Mouse (Mus musculus) heart, embryonic 11.5 days (tissue): ENCODE measurements around the gene Gm3233. TPM values are rescaled to one million over a fixed set of nuclear protein-coding genes. Genes with fewer than 3 reads are reported as not detected.
"Not testable (repeated sequence)": the region's sequence is repeated elsewhere in the genome, so short reads cannot be mapped to it uniquely, and the experiment has no call there.

Experiments used
- ATAC-seq: fragments of 200-750 bp; cut with Nextera tagmentation; replicated peaks from 2 replicates; pipeline ENCODE4 v1.8.0; 2017; ENCODE audit warnings: moderate library complexity; ENCODE audit not compliant: insufficient number of reproducible peaks, low FRiP score, low TSS enrichment
- H3K27ac ChIP-seq: fragments of 300-500 bp; sonication (generic); 2 replicates; pipeline ENCODE4 v1.5.1; 2014; ENCODE audit warnings: mild to moderate bottlenecking, low read depth, low read length
- H3K27me3 ChIP-seq: fragments of 300-500 bp; sonication (generic); 2 replicates; pipeline ENCODE4 v1.6.1; 2014; ENCODE audit warnings: mild to moderate bottlenecking, low read length, mixed read lengths; ENCODE audit not compliant: control insufficient read depth, insufficient read depth
- H3K36me3 ChIP-seq: fragments of 300-500 bp; sonication (generic); 2 replicates; pipeline ENCODE4 v1.6.1; 2014; ENCODE audit warnings: mild to moderate bottlenecking, low read length, moderate library complexity, mixed read lengths; ENCODE audit not compliant: control insufficient read depth, insufficient read depth
- H3K4me1 ChIP-seq: fragments of 300-500 bp; sonication (generic); 2 replicates; pipeline ENCODE4 v1.6.1; 2014; ENCODE audit warnings: low read length; ENCODE audit not compliant: control insufficient read depth, insufficient read depth
- H3K4me2 ChIP-seq: fragments of 300-500 bp; sonication (generic); 2 replicates; pipeline ENCODE4 v1.6.1; 2014; ENCODE audit warnings: mild to moderate bottlenecking, moderate library complexity
- H3K4me3 ChIP-seq: fragments of 300-500 bp; sonication (generic); 2 replicates; pipeline ENCODE4 v1.5.1; 2014; ENCODE audit warnings: low read depth, low read length
- H3K9ac ChIP-seq: fragments of 300-500 bp; sonication (generic); 2 replicates; pipeline ENCODE4 v1.6.1; 2014; ENCODE audit warnings: mild to moderate bottlenecking, low read depth, low read length, moderate library complexity
- H3K9me3 ChIP-seq: fragments of 300-500 bp; sonication (generic); replicated peaks from 2 replicates; pipeline ENCODE4 v1.6.1; 2016; ENCODE audit warnings: low read length; ENCODE audit not compliant: control insufficient read depth
- WGBS: fragments of 180-500 bp; shearing (Covaris S2); extraction: QIAGEN DNeasy Blood & Tissue Kit; methylation state at CpG from one replicate; pipeline ENCODE4 v1.1.7; 2014; ENCODE audit not compliant: insufficient replicate concordance; 5-methylcytosine and 5-hydroxymethylcytosine counted together
- polyA plus RNA-seq: library from polyadenylated mRNA; unstranded; fragments of >200 nt; fragmentation: Nextera tagmentation; extraction: Ambion mirVana; gene quantifications from 2 replicates; pipeline ENCODE4 v1.2.1, GENCODE M21; 2014

Gm3233 gene
- polyA plus RNA-seq, 1 experiment from 2014 or later, result not detected

DNA sequence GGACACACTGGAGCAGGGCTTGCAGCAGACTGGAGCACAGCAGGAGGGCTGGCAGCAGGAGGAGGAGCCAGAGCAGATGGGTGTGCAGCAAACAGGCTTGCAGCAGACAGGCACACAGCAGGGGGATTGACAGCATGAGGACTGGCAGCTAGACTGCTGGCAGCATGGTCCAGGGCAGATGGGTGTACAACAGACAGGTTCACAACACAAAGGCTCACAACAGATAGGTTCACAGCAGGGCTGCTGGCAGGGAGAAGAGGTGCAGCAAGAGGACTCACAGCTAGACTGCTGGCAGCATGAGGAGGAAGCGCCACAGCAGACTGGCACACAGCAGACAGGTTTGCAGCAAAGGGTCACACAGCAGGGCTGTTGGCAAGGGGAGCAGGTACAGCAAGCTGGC, 8.8 kb downstream of the Gm3233 start:
- not testable (repeated sequence) for H3K9me3 ChIP-seq, H3K4me2 ChIP-seq, H3K4me1 ChIP-seq, H3K27ac ChIP-seq, H3K4me3 ChIP-seq, H3K9ac ChIP-seq, H3K36me3 ChIP-seq, ATAC-seq, H3K27me3 ChIP-seq
- WGBS, result 65% methylated on average over 1 of the region's 1 CpGs

DNA sequence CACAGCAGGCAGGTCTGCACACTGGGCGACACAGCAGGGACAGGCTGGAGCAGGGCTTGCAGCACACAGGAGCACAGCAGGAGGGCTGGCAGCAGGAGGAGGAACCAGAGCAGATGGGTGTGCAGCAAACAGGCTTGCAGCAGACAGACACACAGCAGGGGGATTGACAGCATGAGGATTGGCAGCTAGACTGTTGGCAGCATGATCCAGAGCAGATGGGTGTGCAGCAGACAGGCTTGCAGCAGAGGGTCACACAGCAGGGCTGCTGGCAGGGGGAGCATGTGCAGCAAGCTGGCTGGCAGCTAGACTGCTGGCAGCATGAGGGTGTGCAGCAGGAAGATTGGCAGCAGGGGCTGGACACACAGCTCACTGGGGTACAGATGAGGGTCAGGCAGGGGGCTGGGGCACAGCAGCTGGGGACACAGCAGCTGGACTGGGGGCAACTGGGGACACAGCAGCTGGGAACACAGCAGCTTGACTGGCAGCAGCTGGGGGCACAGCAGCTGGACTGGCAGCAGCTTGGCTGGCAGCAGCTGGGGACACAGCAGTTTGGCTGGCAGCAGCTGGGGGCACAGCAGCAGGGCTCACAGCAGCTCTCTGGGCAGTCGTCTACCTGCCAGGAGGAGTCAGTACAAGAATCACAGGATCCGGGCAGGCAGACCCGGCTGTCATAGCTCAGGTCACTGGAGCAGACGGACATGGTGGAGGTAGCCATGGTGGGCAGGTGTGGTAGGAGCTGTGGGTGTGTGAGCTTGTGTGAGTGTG, 17.4 kb downstream of the Gm3233 start, which contains the start of gene Gm18596:
Gene Gm18596, minus strand, starts transcription at position 715 of the 765 bp plus-strand sequence.
- H3K4me1 ChIP-seq, H3K36me3 ChIP-seq, H3K9me3 ChIP-seq, H3K4me3 ChIP-seq, ATAC-seq, H3K4me2 ChIP-seq, H3K9ac ChIP-seq, H3K27ac ChIP-seq, H3K27me3 ChIP-seq: not testable (repeated sequence)
- WGBS, result 50% methylated on average over 4 of the region's 5 CpGs

DNA sequence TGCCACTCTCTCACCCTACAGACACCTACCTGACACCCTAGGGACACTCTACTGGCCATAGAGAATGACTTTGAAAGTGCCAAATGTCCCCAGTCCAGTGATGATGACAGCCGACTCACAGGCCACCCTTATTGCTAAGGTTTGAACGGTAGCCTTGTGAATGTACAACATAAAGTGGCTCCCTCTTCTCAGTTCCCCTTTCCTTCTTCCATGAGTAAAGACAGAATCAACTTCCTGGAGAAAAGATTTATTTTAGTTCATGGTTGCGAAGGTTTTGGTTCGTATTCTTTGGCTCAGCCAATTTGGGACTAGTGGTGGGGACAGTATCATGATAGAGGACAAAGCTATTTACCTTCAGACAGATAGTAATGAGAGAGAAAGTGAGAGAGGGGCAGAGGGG, 20.6 kb downstream of the Gm3233 start:
- no peaks in the 10 kb centered on the region for H3K4me1 ChIP-seq
- H3K4me3 ChIP-seq, result no peak overlapping the region
- no peak overlapping the region for H3K4me2 ChIP-seq
- no peak for ATAC-seq
- no peaks in the 10 kb centered on the region for H3K36me3 ChIP-seq
- H3K27me3 ChIP-seq, result no peaks in the 10 kb centered on the region
- WGBS, result 78% methylated on average over 4 of the region's 4 CpGs
- H3K9ac ChIP-seq, result no peak overlapping the region
- peaks cover 3% of the 10 kb centered on the region; the same call in 1 of the 2 replicates for H3K9me3 ChIP-seq
- no peak overlapping the region for H3K27ac ChIP-seq

DNA sequence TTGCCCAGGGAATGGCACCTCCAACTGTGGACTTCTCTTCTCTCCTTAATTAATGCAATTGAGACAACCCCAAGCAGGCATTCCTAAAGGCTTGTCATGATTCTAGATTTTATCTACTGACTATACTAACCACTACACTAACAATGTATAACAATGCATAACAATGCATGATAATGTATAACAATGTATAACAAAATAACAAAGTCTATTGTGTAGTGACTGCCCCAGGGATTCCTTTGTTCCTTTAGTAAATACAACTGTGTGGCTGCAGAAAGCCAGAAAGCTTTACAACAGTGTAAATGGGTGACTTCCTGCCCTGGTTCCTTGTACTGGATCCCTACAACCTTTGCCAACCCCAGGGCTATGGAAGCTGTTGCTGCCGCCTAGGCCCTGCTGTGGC, 23.6 kb downstream of the Gm3233 start:
- WGBS, result 94% methylated on average over 1 of the region's 1 CpGs
- ATAC-seq, result no peak
- no peak overlapping the region for H3K4me3 ChIP-seq
- no peak overlapping the region for H3K27ac ChIP-seq
- no peak overlapping the region for H3K9ac ChIP-seq
- H3K9me3 ChIP-seq, result peaks cover 3% of the 10 kb centered on the region; the same call in 1 of the 2 replicates
- H3K36me3 ChIP-seq, result no peaks in the 10 kb centered on the region
- no peaks in the 10 kb centered on the region for H3K27me3 ChIP-seq
- no peak overlapping the region for H3K4me2 ChIP-seq
- H3K4me1 ChIP-seq, result no peaks in the 10 kb centered on the region

DNA sequence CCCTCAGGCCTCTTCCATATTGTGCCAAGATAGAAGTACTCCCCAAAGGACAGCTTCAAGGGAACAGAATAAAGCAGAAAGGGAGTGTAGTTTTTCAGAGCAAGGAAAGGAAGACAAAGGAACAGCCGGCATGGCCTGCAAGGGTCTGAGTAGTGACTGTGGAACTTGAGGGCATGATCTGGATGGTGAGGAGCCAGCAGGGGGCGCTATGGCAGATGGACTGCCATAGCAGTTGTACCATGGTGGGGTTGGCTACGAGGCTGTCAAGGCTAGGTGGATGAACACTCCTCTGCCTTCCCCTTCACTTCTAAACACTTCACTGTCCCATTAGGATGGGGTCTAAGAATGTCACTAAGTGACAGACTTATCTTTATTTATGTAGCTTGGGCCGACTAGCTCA, 30.2 kb downstream of the Gm3233 start:
- Histone ChIP-seq H3K9me3 (no peaks in the 10 kb centered on the region), H3K9ac (no peak overlapping the region), H3K27ac (no peak overlapping the region), H3K4me1 (no peaks in the 10 kb centered on the region), H3K4me2 (no peak overlapping the region), H3K36me3 (no peaks in the 10 kb centered on the region), H3K27me3 (no peaks in the 10 kb centered on the region), H3K4me3 (no peak overlapping the region)
- 42% methylated on average over 4 of the region's 4 CpGs for WGBS
- ATAC-seq, result no peak

DNA sequence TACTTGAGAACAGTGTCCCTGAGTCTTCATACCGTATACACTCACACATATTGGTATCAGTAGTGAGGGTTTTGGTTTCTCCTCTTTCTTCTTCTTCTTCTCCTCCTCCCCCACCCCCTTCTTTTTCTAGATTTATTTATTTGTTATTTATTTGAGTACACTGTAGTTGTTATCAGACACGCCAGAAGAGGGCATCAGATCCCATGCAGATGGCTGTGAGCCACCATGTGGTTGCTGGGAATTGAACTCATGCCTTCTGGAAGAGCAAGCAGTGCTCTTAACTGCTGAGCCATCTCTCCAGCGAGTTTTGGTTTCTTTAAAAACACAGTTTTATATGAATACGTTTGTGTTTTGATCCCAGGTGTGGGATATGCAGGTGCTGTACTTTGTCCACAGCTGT, 31.2 kb downstream of the Gm3233 start:
- Histone ChIP-seq H3K27ac (no peak overlapping the region), H3K9me3 (no peaks in the 10 kb centered on the region), H3K36me3 (no peaks in the 10 kb centered on the region), H3K4me1 (no peaks in the 10 kb centered on the region), H3K9ac (no peak overlapping the region), H3K4me3 (no peak overlapping the region), H3K27me3 (no peaks in the 10 kb centered on the region), H3K4me2 (no peak overlapping the region)
- no peak for ATAC-seq
- WGBS, result 59% methylated on average over 4 of the region's 4 CpGs

DNA sequence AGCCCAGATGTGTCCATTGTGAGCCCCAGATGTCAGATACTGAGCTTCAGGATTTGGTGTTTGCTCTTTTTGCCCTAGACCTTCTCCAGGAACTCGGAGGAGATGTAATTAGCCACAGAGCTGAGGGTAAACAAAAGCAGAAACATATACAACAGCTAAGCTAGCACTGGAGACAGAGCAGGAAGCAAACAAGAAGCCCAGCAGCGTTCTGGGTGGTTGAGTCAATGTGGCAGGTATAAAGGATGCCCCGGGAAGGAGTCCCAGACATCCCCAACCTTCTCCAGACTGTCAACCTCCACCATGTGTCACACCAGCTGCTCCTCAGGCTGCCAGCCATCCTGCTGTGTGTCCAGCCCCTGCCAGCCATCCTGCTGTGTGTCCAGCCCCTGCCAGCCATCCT, 33.3 kb downstream of the Gm3233 start, which contains the start of gene Gm10100:
Gene Gm10100, plus strand, starts transcription at position 301 of the 400 bp plus-strand sequence.
- Histone ChIP-seq H3K9me3 (no peaks in the 10 kb centered on the region), H3K36me3 (no peaks in the 10 kb centered on the region), H3K4me2 (no peak within 1 kb of the TSS), H3K27ac (no peak within 1 kb of the TSS), H3K9ac (no peak within 1 kb of the TSS), H3K27me3 (no peaks in the 10 kb centered on the region), H3K4me1 (no peaks in the 10 kb centered on the region), H3K4me3 (no peak within 1 kb of the TSS)
- WGBS, result 38% methylated on average over 3 of the region's 3 CpGs
- ATAC-seq, result no peak

DNA sequence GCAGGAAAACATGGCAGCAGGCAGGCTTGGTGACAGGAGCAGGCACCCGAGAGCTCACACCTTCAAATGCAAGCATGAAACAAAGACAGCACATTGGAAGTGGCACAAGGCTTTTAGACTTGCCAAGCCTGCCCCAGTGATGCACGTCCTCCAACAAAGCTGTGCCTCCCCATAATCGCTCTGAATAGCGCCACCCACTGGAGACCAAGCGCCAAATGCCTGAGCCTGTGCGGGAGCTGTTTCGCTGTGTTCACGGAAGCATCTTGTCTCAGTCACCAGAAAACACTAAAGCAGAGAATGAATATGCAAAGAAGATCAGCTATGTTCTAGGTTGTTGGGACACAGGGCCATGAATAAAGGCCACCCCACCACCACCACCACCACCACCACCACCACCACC, 34.6 kb downstream of the Gm3233 start:
- Histone ChIP-seq H3K4me2 (no peak overlapping the region), H3K9ac (no peak overlapping the region), H3K27me3 (no peaks in the 10 kb centered on the region), H3K4me1 (no peaks in the 10 kb centered on the region), H3K9me3 (0 out of 2 replicates have a peak, but pooled peaks cover 2% of the 10 kb centered on the region), H3K36me3 (no peaks in the 10 kb centered on the region), H3K27ac (no peak overlapping the region), H3K4me3 (no peak overlapping the region)
- WGBS, result 63% methylated on average over 8 of the region's 8 CpGs
- ATAC-seq, result no peak

DNA sequence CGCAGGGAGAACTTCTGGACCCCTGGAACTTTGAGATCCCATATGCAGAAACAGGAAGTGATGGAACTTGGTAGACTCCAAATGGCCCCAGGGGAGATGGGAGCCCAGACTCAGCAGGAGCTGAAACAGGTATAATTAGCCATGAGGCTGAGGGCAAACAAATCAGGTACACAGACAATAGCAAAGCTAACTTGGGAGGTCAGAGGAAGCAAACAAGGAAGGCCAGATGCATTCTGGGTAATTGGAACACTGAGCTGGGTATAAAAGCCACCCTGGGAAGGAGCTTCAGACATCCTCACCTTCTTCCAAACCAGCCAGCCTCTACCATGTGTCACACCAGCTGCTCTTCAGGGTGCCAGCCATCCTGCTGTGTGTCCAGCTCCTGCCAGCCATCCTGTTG, 39.2 kb downstream of the Gm3233 start, which contains the start of gene Krtap12-1:
Gene Krtap12-1, plus strand, starts transcription at position 301 of the 400 bp plus-strand sequence.
- H3K36me3 ChIP-seq, H3K4me2 ChIP-seq, H3K4me1 ChIP-seq, ATAC-seq, H3K4me3 ChIP-seq, H3K9ac ChIP-seq, H3K9me3 ChIP-seq, H3K27me3 ChIP-seq, H3K27ac ChIP-seq: not testable (repeated sequence)
- WGBS, result 69% methylated on average over 1 of the region's 1 CpGs
